Mouse (Mus musculus): ENCODE data around the gene 2810021J22Rik. TPM values are rescaled to one million over a fixed set of nuclear protein-coding genes. Genes with fewer than 3 reads are reported as not detected.
"Not testable (repeated sequence)": the region's sequence is repeated elsewhere in the genome, so short reads cannot be mapped to it uniquely, and the experiment has no call there.

Gene 2810021J22Rik
- total RNA-seq (2014; rRNA removed) = 6.9 and 8.7 TPM in 2 replicates
- polyA plus RNA-seq (2015; fragmentation: Nextera tagmentation; extraction: Ambion mirVana) = 5.4 and 7.7 TPM in 2 replicates

DNA sequence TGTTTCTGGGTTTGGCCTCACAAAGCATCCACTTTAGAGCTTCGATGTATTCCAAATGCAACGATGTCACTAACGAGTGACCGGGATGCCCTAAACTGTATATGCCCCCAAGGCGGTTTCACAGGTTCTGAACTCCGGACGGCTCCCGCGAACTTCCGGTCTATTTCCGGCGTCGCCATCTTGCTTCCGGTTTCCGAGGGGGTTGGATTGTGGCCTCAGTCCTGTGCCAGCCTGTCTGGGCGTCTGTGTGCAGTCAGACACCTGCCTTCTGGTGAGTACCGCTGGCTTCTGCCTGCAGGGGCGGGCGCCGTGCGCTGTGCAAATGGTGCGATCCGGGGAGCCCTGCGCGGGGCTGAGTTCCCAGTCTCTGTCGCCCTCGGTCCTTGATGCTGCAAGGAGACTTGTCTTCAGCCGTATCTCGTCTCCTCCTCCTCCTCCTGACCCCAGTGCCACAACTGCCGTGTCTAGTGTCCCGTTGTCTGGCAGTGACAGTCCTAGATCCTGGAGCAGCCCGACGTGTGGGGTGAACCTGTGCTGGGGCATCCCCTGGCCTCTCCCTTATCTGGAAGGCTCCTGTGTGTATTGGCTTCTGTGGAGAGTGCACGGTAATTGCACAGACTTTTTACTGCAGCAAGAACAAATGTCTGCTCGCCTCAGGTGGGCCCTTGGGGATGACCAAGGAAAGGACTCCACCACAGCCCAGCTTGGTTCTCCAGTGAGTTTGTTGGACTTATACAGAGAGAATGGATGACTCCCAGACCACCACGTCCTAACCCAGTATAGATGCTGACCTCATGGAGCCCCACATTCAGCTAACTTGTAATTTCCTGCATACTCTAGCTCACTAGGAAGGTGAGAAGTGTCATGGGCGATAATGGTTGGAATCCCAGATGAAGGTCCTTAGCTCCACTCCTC is at the start of gene 2810021J22Rik:
2810021J22Rik (plus strand) TSS at position 178 of the 915 bp plus-strand sequence.
- H3K4me2 ChIP-seq (ENCODE audit: low read depth, low read length) = peak within 1 kb of the TSS; percentile 88
- H3K9me3 ChIP-seq (ENCODE audit: low read length) = no peaks in the 10 kb centered on the region
- peaks cover 14% of the 10 kb centered on the region for H3K36me3 ChIP-seq (ENCODE audit: insufficient read depth, low read length)
- H3K9ac ChIP-seq (replicated peaks; ENCODE audit: low read length) = peak within 1 kb of the TSS; percentile 88
- DNase-seq (ENCODE audit: low spot score) (peak; percentile 89), ATAC-seq (peak; percentile 91)
- 7% methylated on average over 37 of the region's 37 CpGs for WGBS
- peak within 1 kb of the TSS; percentile 84 for H3K27ac ChIP-seq
- H3K27me3 ChIP-seq (ENCODE audit: insufficient read depth, low read length) = no peaks in the 10 kb centered on the region
- peak within 1 kb of the TSS; percentile 77 for H3K4me3 ChIP-seq (ENCODE audit: low read length)
- peak; percentile 44 for TF ChIP-seq CTCF (IDR thresholded peaks at IDR 0.05; ENCODE audit: low read depth)
- H3K4me1 ChIP-seq (ENCODE audit: insufficient read depth, low read length) = peaks cover 8% of the 10 kb centered on the region

DNA sequence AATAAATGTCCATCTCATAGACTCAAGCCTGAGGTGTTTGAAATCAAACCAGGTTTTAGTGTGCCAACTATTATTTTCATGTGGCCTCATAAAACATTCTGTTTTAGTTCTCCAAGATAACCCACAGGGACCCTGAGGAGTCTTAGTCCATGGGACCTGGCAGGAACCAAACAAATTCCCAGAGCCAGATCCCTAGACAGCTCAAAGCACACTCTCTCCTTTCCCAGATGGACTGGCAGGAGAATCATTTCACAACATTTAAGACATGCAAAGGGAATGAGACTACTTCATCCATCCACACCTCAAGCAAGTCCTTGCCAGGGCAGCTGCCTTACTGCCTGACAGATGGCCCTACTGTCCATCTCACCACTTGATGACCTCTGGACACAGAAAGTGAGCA is 38.1 kb upstream of the 2810021J22Rik start, which contains the start of gene Olfr312:
Olfr312 (plus strand) TSS at position 301 of the 400 bp plus-strand sequence.
- not testable (repeated sequence) for DNase-seq (ENCODE audit: low spot score); H3K9ac ChIP-seq (replicated peaks; ENCODE audit: low read length); H3K9me3 ChIP-seq (ENCODE audit: low read length); H3K27ac ChIP-seq; H3K4me1 ChIP-seq (ENCODE audit: insufficient read depth, low read length); ATAC-seq; H3K27me3 ChIP-seq (ENCODE audit: insufficient read depth, low read length); H3K4me3 ChIP-seq (ENCODE audit: low read length); H3K4me2 ChIP-seq (ENCODE audit: low read depth, low read length); H3K36me3 ChIP-seq (ENCODE audit: insufficient read depth, low read length)

DNA sequence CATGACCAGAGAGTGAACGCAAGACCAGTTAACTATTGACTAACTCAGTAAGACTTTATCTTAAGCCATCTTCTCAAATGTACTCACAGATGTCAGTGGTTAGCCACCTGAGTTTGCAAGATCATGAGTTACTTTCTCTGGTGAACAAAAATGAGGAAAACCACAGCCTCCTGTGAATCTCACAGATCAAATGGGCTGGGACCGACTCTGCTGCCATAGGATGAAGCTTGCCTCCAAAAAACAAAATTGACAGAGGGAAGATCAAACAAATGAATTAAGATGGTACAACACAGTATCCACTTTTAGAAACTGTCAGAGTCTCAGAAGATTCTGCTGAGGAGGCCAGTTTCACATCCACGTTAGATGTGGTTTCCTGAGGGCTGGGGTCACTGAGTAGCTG is 37.3 kb upstream of the 2810021J22Rik start:
- DNase-seq (ENCODE audit: low spot score) (no peak), ATAC-seq (no peak)
- H3K27me3 ChIP-seq (ENCODE audit: insufficient read depth, low read length) = no peaks in the 10 kb centered on the region
- H3K4me1 ChIP-seq (ENCODE audit: insufficient read depth, low read length) = no peaks in the 10 kb centered on the region
- 79% methylated on average over 3 of the region's 3 CpGs for WGBS
- no peak overlapping the region for H3K9ac ChIP-seq (replicated peaks; ENCODE audit: low read length)
- no peaks in the 10 kb centered on the region for H3K9me3 ChIP-seq (ENCODE audit: low read length)
- H3K4me3 ChIP-seq (ENCODE audit: low read length) = no peak overlapping the region
- no peak overlapping the region for H3K4me2 ChIP-seq (ENCODE audit: low read depth, low read length)
- H3K27ac ChIP-seq = no peak overlapping the region
- no peaks in the 10 kb centered on the region for H3K36me3 ChIP-seq (ENCODE audit: insufficient read depth, low read length)
- TF ChIP-seq CTCF (IDR thresholded peaks at IDR 0.05; ENCODE audit: low read depth) = no peak

DNA sequence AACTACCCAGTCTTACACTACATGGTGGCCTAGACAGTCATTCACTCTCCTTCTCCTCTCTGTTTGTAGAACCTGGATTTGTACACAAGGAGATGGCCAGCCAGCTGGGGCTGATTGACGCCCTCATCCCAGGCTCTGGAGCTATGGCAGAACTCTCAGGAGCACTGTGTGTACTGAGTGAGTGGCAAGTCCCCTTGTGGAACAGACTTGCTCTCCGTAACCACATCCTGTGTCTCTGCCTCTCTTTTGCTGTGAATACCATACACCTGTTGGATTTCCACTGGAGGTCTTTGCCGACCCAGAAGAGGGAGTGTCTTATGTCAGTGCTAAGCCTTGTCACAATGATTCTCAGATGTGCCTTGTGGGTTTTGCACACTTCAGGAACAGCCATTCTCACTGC is 34.5 kb upstream of the 2810021J22Rik start:
- not testable (repeated sequence) for H3K36me3 ChIP-seq (ENCODE audit: insufficient read depth, low read length); H3K9ac ChIP-seq (replicated peaks; ENCODE audit: low read length); H3K27ac ChIP-seq; H3K4me1 ChIP-seq (ENCODE audit: insufficient read depth, low read length); H3K4me3 ChIP-seq (ENCODE audit: low read length); H3K27me3 ChIP-seq (ENCODE audit: insufficient read depth, low read length); DNase-seq (ENCODE audit: low spot score); ATAC-seq; H3K9me3 ChIP-seq (ENCODE audit: low read length); H3K4me2 ChIP-seq (ENCODE audit: low read depth, low read length)
- 84% methylated on average over 3 of the region's 3 CpGs for WGBS

DNA sequence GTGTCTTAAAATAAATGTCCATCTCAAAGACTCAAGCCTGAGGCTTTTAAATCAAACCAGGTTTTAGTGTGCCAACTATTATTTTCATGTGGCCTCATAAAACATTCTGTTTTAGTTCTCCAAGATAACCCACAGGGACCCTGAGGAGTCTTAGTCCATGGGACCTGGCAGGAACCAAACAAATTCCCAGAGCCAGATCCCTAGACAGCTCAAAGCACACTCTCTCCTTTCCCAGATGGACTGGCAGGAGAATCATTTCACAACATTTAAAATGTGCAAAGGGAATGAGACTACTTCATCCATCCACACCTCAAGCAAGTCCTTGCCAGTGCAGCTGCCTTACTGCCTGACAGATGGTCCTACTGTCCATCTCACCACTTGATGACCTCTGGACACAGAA is 28.1 kb upstream of the 2810021J22Rik start, which contains the start of gene Olfr311:
Olfr311 (plus strand) TSS at position 301 of the 400 bp plus-strand sequence.
- ATAC-seq; H3K9ac ChIP-seq (replicated peaks; ENCODE audit: low read length); H3K4me1 ChIP-seq (ENCODE audit: insufficient read depth, low read length); H3K36me3 ChIP-seq (ENCODE audit: insufficient read depth, low read length); DNase-seq (ENCODE audit: low spot score); H3K4me2 ChIP-seq (ENCODE audit: low read depth, low read length); H3K27ac ChIP-seq; H3K9me3 ChIP-seq (ENCODE audit: low read length); H3K27me3 ChIP-seq (ENCODE audit: insufficient read depth, low read length); H3K4me3 ChIP-seq (ENCODE audit: low read length): not testable (repeated sequence)

DNA sequence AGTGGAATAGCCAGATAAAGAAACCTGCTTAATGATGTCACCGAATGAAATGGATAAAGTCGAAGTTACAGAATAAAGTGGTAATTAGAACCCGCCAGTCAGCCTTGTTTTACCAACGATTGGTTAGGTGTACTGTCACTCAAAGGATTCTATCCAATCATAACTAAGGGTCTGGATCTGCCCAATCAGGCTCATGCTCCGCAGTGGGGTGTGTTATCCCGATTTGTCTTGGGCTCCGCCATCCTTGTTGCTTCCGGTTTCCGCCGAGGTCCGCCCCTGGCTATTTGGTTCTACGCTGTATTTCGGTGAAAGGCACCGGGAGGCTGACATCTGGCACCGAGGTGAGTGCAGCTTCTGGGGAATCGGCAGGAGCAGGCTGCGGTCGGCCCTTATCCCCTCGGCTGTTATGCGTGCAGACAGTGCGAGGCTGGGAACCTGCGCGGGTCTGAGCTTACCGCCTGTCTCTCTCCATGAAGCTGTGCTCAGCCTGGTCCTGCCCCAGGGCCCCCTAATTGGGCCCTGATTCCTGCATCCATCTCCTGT is 20.0 kb upstream of the 2810021J22Rik start, which contains the start of gene Gm12258:
Gm12258 (plus strand) TSS at position 240 of the 543 bp plus-strand sequence.
- Histone ChIP-seq H3K4me3 (ENCODE audit: low read length) (peak within 1 kb of the TSS; percentile 87), H3K9me3 (ENCODE audit: low read length) (no peaks in the 10 kb centered on the region), H3K27me3 (ENCODE audit: insufficient read depth, low read length) (no peaks in the 10 kb centered on the region), H3K36me3 (ENCODE audit: insufficient read depth, low read length) (peaks cover 17% of the 10 kb centered on the region), H3K27ac (peak within 1 kb of the TSS; percentile 91), H3K4me2 (ENCODE audit: low read depth, low read length) (peak within 1 kb of the TSS; percentile 91), H3K4me1 (ENCODE audit: insufficient read depth, low read length) (no peaks in the 10 kb centered on the region), H3K9ac (replicated peaks; ENCODE audit: low read length) (peak within 1 kb of the TSS; percentile 82)
- ATAC-seq (peak; percentile 100), DNase-seq (ENCODE audit: low spot score) (peak; percentile 97)
- WGBS = under 1% methylated on average over 24 of the region's 24 CpGs
- no peak for TF ChIP-seq CTCF (IDR thresholded peaks at IDR 0.05; ENCODE audit: low read depth)

All from hindbrain, postnatal 0 days (tissue).